Mouse (Mus musculus) lung, postnatal 0 days (tissue): ENCODE results near the gene Luzp2.

Experiments used
- CTCF ChIP-seq: IDR thresholded peaks from 2 replicates; pipeline ENCODE4 v1.5.1; 2016; ENCODE audit warnings: antibody characterized with exemption, mild to moderate bottlenecking
- EP300 ChIP-seq: IDR thresholded peaks from 2 replicates; pipeline ENCODE4 v1.6.1; 2016; ENCODE audit warnings: antibody characterized with exemption, mild to moderate bottlenecking, control low read depth

- TF ChIP-seq CTCF: no peak
- no peak for TF ChIP-seq EP300
Observed at GRCm38 (mm10) chr7:55009173-55009771, 174.0 kb downstream of the Luzp2 start.
